Mouse (Mus musculus) 3134 (cell line): ENCODE results near the gene Taf5l.
A peak's percentile ranks its signal among the peaks of the same experiment; 100 is the strongest.
"Not testable (repeated sequence)": the region's sequence is repeated elsewhere in the genome, so short reads cannot be mapped to it uniquely, and the experiment has no call there.

Experiments
- DNase-seq: peaks from one replicate; pipeline ENCODE4 v3.0.0-alpha.2; 2011; ENCODE audit warnings: low spot score; ENCODE audit not compliant: insufficient read length; ENCODE audit errors: extremely low read depth

Gene Taf5l

GRCm38 (mm10) chr8:124021237-124022227, at the start of gene Taf5l, which contains the start of gene Urb2:
Taf5l (minus strand) TSS chr8:124021397.
Urb2 (plus strand) TSS chr8:124021508.
- DNase-seq = peak; percentile 91

- DNase-seq = no peak
Measured at GRCm38 (mm10) chr8:124070363-124071324, 49.4 kb upstream of the Taf5l start.

GRCm38 (mm10) chr8:124067059-124067750, 46.0 kb upstream of the Taf5l start:
- no peak for DNase-seq

- peak; percentile 50 for DNase-seq
Measured at GRCm38 (mm10) chr8:124066325-124067058, 45.3 kb upstream of the Taf5l start.

- DNase-seq = no peak
Measured at GRCm38 (mm10) chr8:124056832-124057655, 35.8 kb upstream of the Taf5l start.

- DNase-seq = no peak
Measured at GRCm38 (mm10) chr8:124052568-124052967, 31.4 kb upstream of the Taf5l start.

- DNase-seq = no peak
Measured at GRCm38 (mm10) chr8:124052110-124052509, 30.9 kb upstream of the Taf5l start.

- no peak for DNase-seq
Measured at GRCm38 (mm10) chr8:124045856-124046255, 24.7 kb upstream of the Taf5l start.

- no peak for DNase-seq
Measured at GRCm38 (mm10) chr8:124044931-124045330, 23.7 kb upstream of the Taf5l start.

GRCm38 (mm10) chr8:124044421-124044820, 23.2 kb upstream of the Taf5l start:
- DNase-seq = no peak

GRCm38 (mm10) chr8:124042201-124042600, 21.0 kb upstream of the Taf5l start:
- DNase-seq = no peak

GRCm38 (mm10) chr8:124039351-124039750, 18.2 kb upstream of the Taf5l start:
- DNase-seq = no peak

GRCm38 (mm10) chr8:124038121-124038520, 16.9 kb upstream of the Taf5l start:
- DNase-seq = no peak

- no peak for DNase-seq
Measured at GRCm38 (mm10) chr8:124033400-124033799, 12.2 kb upstream of the Taf5l start.

GRCm38 (mm10) chr8:124027831-124028230, 6.6 kb upstream of the Taf5l start:
- DNase-seq = no peak

GRCm38 (mm10) chr8:124026265-124026664, 5.1 kb upstream of the Taf5l start:
- not testable (repeated sequence) for DNase-seq

- peak; percentile 74 for DNase-seq
Measured at GRCm38 (mm10) chr8:124020439-124021236, 559 bp downstream of the Taf5l start.

- DNase-seq = peak; percentile 23
Measured at GRCm38 (mm10) chr8:124019782-124020181, 1.4 kb downstream of the Taf5l start.
